Mouse (Mus musculus): ENCODE data around the gene Tmem97. TPM values are rescaled to one million over a fixed set of nuclear protein-coding genes. Genes with fewer than 3 reads are reported as not detected.

Gene Tmem97
- polyA plus RNA-seq, 1 experiment from 2014 or later: 72.0 TPM

- Histone ChIP-seq H3K36me3 (ENCODE audit: control insufficient read depth, insufficient read depth, low read length) (peaks cover 1% of the 10 kb centered on the region; the same call in 1 of the 2 replicates), H3K9me3 (ENCODE audit: control insufficient read depth, low read length) (no peaks in the 10 kb centered on the region), H3K27me3 (ENCODE audit: control insufficient read depth, insufficient read depth, low read length) (no peaks in the 10 kb centered on the region), H3K27ac (ENCODE audit: low read depth, low read length) (no peak overlapping the region), H3K9ac (ENCODE audit: low read depth, low read length) (no peak overlapping the region), H3K4me2 (replicated peaks; ENCODE audit: low read depth, low read length) (no peak overlapping the region), H3K4me1 (replicated peaks; ENCODE audit: control insufficient read depth, insufficient read depth, low read length) (no peaks in the 10 kb centered on the region; the same call in 1 of the 2 replicates), H3K4me3 (ENCODE audit: low read depth, low read length) (no peak overlapping the region)
- 91% methylated on average over 12 of the region's 12 CpGs for WGBS
- DNase-seq (ENCODE audit: low spot score): no peak
- ATAC-seq (ENCODE audit: low FRiP score): no peak
Observed at GRCm38 (mm10) chr11:78530001-78530400, 20.6 kb downstream of the Tmem97 start.

- no peaks in the 10 kb centered on the region for H3K9me3 ChIP-seq (ENCODE audit: control insufficient read depth, low read length)
- DNase-seq (ENCODE audit: low spot score) (no peak), ATAC-seq (ENCODE audit: low FRiP score) (no peak)
- WGBS: 82% methylated on average over 9 of the region's 9 CpGs
- H3K4me3 ChIP-seq (ENCODE audit: low read depth, low read length): no peak overlapping the region
- H3K27me3 ChIP-seq (ENCODE audit: control insufficient read depth, insufficient read depth, low read length): no peaks in the 10 kb centered on the region
- no peak overlapping the region for H3K9ac ChIP-seq (ENCODE audit: low read depth, low read length)
- no peak overlapping the region for H3K27ac ChIP-seq (ENCODE audit: low read depth, low read length)
- peaks cover 4% of the 10 kb centered on the region; the same call in 1 of the 2 replicates for H3K36me3 ChIP-seq (ENCODE audit: control insufficient read depth, insufficient read depth, low read length)
- H3K4me1 ChIP-seq (replicated peaks; ENCODE audit: control insufficient read depth, insufficient read depth, low read length): no peaks in the 10 kb centered on the region
- no peak overlapping the region for H3K4me2 ChIP-seq (replicated peaks; ENCODE audit: low read depth, low read length)
Observed at GRCm38 (mm10) chr11:78528714-78529113, 21.9 kb downstream of the Tmem97 start.

- Histone ChIP-seq H3K9me3 (ENCODE audit: control insufficient read depth, low read length) (no peaks in the 10 kb centered on the region), H3K27me3 (ENCODE audit: control insufficient read depth, insufficient read depth, low read length) (no peaks in the 10 kb centered on the region), H3K36me3 (ENCODE audit: control insufficient read depth, insufficient read depth, low read length) (peaks cover 12% of the 10 kb centered on the region), H3K9ac (ENCODE audit: low read depth, low read length) (no peak overlapping the region), H3K4me2 (replicated peaks; ENCODE audit: low read depth, low read length) (no peak overlapping the region), H3K27ac (ENCODE audit: low read depth, low read length) (no peak overlapping the region), H3K4me1 (replicated peaks; ENCODE audit: control insufficient read depth, insufficient read depth, low read length) (no peaks in the 10 kb centered on the region), H3K4me3 (ENCODE audit: low read depth, low read length) (no peak overlapping the region)
- 91% methylated on average over 2 of the region's 2 CpGs for WGBS
- no peak for DNase-seq (ENCODE audit: low spot score)
- no peak for ATAC-seq (ENCODE audit: low FRiP score)
Observed at GRCm38 (mm10) chr11:78524838-78525237, 25.7 kb downstream of the Tmem97 start.

GRCm38 (mm10) chr11:78523241-78523955 is 27.2 kb downstream of the Tmem97 start:
- H3K4me3 ChIP-seq (ENCODE audit: low read depth, low read length): no peak overlapping the region
- no peaks in the 10 kb centered on the region for H3K27me3 ChIP-seq (ENCODE audit: control insufficient read depth, insufficient read depth, low read length)
- no peak overlapping the region for H3K9ac ChIP-seq (ENCODE audit: low read depth, low read length)
- no peak for ATAC-seq (ENCODE audit: low FRiP score)
- no peaks in the 10 kb centered on the region for H3K4me1 ChIP-seq (replicated peaks; ENCODE audit: control insufficient read depth, insufficient read depth, low read length)
- H3K9me3 ChIP-seq (ENCODE audit: control insufficient read depth, low read length): no peaks in the 10 kb centered on the region
- 64% methylated on average over 9 of the region's 9 CpGs for WGBS
- peaks cover 14% of the 10 kb centered on the region for H3K36me3 ChIP-seq (ENCODE audit: control insufficient read depth, insufficient read depth, low read length)
- no peak overlapping the region for H3K4me2 ChIP-seq (replicated peaks; ENCODE audit: low read depth, low read length)
- no peak overlapping the region for H3K27ac ChIP-seq (ENCODE audit: low read depth, low read length)
- DNase-seq (ENCODE audit: low spot score): no peak

GRCm38 (mm10) chr11:78522481-78522997 is 28.0 kb downstream of the Tmem97 start:
- 89% methylated on average over 1 of the region's 1 CpGs for WGBS
- DNase-seq (ENCODE audit: low spot score) (no peak), ATAC-seq (ENCODE audit: low FRiP score) (no peak)
- Histone ChIP-seq H3K36me3 (ENCODE audit: control insufficient read depth, insufficient read depth, low read length) (peaks cover 17% of the 10 kb centered on the region), H3K27me3 (ENCODE audit: control insufficient read depth, insufficient read depth, low read length) (no peaks in the 10 kb centered on the region), H3K9ac (ENCODE audit: low read depth, low read length) (no peak overlapping the region), H3K9me3 (ENCODE audit: control insufficient read depth, low read length) (no peaks in the 10 kb centered on the region), H3K27ac (ENCODE audit: low read depth, low read length) (no peak overlapping the region), H3K4me1 (replicated peaks; ENCODE audit: control insufficient read depth, insufficient read depth, low read length) (no peaks in the 10 kb centered on the region), H3K4me2 (replicated peaks; ENCODE audit: low read depth, low read length) (no peak overlapping the region), H3K4me3 (ENCODE audit: low read depth, low read length) (no peak overlapping the region)

GRCm38 (mm10) chr11:78521880-78522279 is 28.7 kb downstream of the Tmem97 start:
- Histone ChIP-seq H3K9me3 (ENCODE audit: control insufficient read depth, low read length) (no peaks in the 10 kb centered on the region), H3K4me1 (replicated peaks; ENCODE audit: control insufficient read depth, insufficient read depth, low read length) (no peaks in the 10 kb centered on the region), H3K4me3 (ENCODE audit: low read depth, low read length) (no peak overlapping the region), H3K4me2 (replicated peaks; ENCODE audit: low read depth, low read length) (no peak overlapping the region), H3K27me3 (ENCODE audit: control insufficient read depth, insufficient read depth, low read length) (no peaks in the 10 kb centered on the region), H3K9ac (ENCODE audit: low read depth, low read length) (no peak overlapping the region), H3K36me3 (ENCODE audit: control insufficient read depth, insufficient read depth, low read length) (peaks cover 17% of the 10 kb centered on the region), H3K27ac (ENCODE audit: low read depth, low read length) (no peak overlapping the region)
- WGBS: 87% methylated on average over 3 of the region's 3 CpGs
- DNase-seq (ENCODE audit: low spot score) (no peak), ATAC-seq (ENCODE audit: low FRiP score) (no peak)

- H3K4me2 ChIP-seq (replicated peaks; ENCODE audit: low read depth, low read length): no peak overlapping the region
- DNase-seq (ENCODE audit: low spot score): no peak
- no peak overlapping the region for H3K9ac ChIP-seq (ENCODE audit: low read depth, low read length)
- no peak overlapping the region for H3K27ac ChIP-seq (ENCODE audit: low read depth, low read length)
- no peak for ATAC-seq (ENCODE audit: low FRiP score)
- H3K4me1 ChIP-seq (replicated peaks; ENCODE audit: control insufficient read depth, insufficient read depth, low read length): no peaks in the 10 kb centered on the region
- 89% methylated on average over 10 of the region's 10 CpGs for WGBS
- no peaks in the 10 kb centered on the region for H3K27me3 ChIP-seq (ENCODE audit: control insufficient read depth, insufficient read depth, low read length)
- peaks cover 20% of the 10 kb centered on the region for H3K36me3 ChIP-seq (ENCODE audit: control insufficient read depth, insufficient read depth, low read length)
- no peaks in the 10 kb centered on the region for H3K9me3 ChIP-seq (ENCODE audit: control insufficient read depth, low read length)
- H3K4me3 ChIP-seq (ENCODE audit: low read depth, low read length): no peak overlapping the region
Observed at GRCm38 (mm10) chr11:78518931-78519330, 31.6 kb downstream of the Tmem97 start.

- no peak overlapping the region for H3K4me3 ChIP-seq (ENCODE audit: low read depth, low read length)
- H3K27ac ChIP-seq (ENCODE audit: low read depth, low read length): no peak overlapping the region
- H3K36me3 ChIP-seq (ENCODE audit: control insufficient read depth, insufficient read depth, low read length): peaks cover 12% of the 10 kb centered on the region; the same call in 1 of the 2 replicates
- no peak overlapping the region for H3K4me2 ChIP-seq (replicated peaks; ENCODE audit: low read depth, low read length)
- no peak overlapping the region for H3K9ac ChIP-seq (ENCODE audit: low read depth, low read length)
- WGBS: 59% methylated on average over 2 of the region's 2 CpGs
- H3K4me1 ChIP-seq (replicated peaks; ENCODE audit: control insufficient read depth, insufficient read depth, low read length): no peaks in the 10 kb centered on the region
- H3K9me3 ChIP-seq (ENCODE audit: control insufficient read depth, low read length): no peaks in the 10 kb centered on the region
- no peaks in the 10 kb centered on the region for H3K27me3 ChIP-seq (ENCODE audit: control insufficient read depth, insufficient read depth, low read length)
- ATAC-seq (ENCODE audit: low FRiP score) (no peak), DNase-seq (ENCODE audit: low spot score) (no peak)
Observed at GRCm38 (mm10) chr11:78515549-78516325, 34.8 kb downstream of the Tmem97 start.
